Mouse (Mus musculus) macrophage (primary cell): ENCODE results near the gene Chkb. TPM values are rescaled to one million over a fixed set of nuclear protein-coding genes. Genes with fewer than 3 reads are reported as not detected.

Source experiments
- polyA plus RNA-seq: library from polyadenylated mRNA; stranded (reverse); fragments of 250-400 nt; gene quantifications from 3 replicates; pipeline ENCODE4 v1.2.4, GENCODE M21; 2018; ENCODE audit warnings: inconsistent platforms

The Chkb gene
- polyA plus RNA-seq, 1 experiment from 2014 or later: 36.7 TPM

Other genes with a start within 250 kb of the Chkb start
- 226 to 333 TPM (median 246 TPM) in 3 replicates for gene Plxnb2, start 249.1 kb downstream of the Chkb start, polyA plus RNA-seq
- 0.80 to 2.0 TPM (median 1.1 TPM) in 3 replicates for gene Dennd6b, start 233.4 kb downstream of the Chkb start, polyA plus RNA-seq
- 15.7 to 23.8 TPM (median 17.1 TPM) in 3 replicates for gene Ppp6r2, start 218.4 kb downstream of the Chkb start, polyA plus RNA-seq
- gene Sbf1, start 114.6 kb downstream of the Chkb start, polyA plus RNA-seq: 25.5 to 41.4 TPM (median 33.6 TPM) in 3 replicates
- gene Adm2, start 107.2 kb downstream of the Chkb start, polyA plus RNA-seq: not detected in 3 replicates
- gene Miox, start 95.5 kb downstream of the Chkb start, polyA plus RNA-seq: not detected in 3 replicates
- gene Lmf2, start 74.2 kb downstream of the Chkb start, polyA plus RNA-seq: 19.8 to 30.4 TPM (median 23.9 TPM) in 3 replicates
- 37.1 to 52.3 TPM (median 40.4 TPM) in 3 replicates for gene Ncaph2, start 74.2 kb downstream of the Chkb start, polyA plus RNA-seq
- 8.7 to 28.2 TPM (median 22.9 TPM) in 3 replicates for gene Sco2, start 56.1 kb downstream of the Chkb start, polyA plus RNA-seq
- 0.43 to 1.6 TPM (median 0.93 TPM) in 3 replicates for gene Tymp, start 52.9 kb downstream of the Chkb start, polyA plus RNA-seq
- gene Odf3b, start 50.6 kb downstream of the Chkb start, polyA plus RNA-seq: not detected in 3 replicates
- not detected in 3 replicates for gene Klhdc7b, start 45.0 kb downstream of the Chkb start, polyA plus RNA-seq
- gene Syce3, start 19.4 kb downstream of the Chkb start, polyA plus RNA-seq: not detected in 3 replicates
- gene Cpt1b, start 4.0 kb downstream of the Chkb start, polyA plus RNA-seq: 0.24 to 0.79 TPM in 2 of 3 replicates, not detected in the other
- 0.40 to 0.83 TPM (median 0.54 TPM) in 3 replicates for gene C730034F03Rik, start 319 bp downstream of the Chkb start, polyA plus RNA-seq
- 0.07 to 0.42 TPM in 2 of 3 replicates, not detected in the other for gene Gm44502, start 212 bp downstream of the Chkb start, polyA plus RNA-seq
- not detected in 3 replicates for gene Mapk8ip2, start 24.0 kb upstream of the Chkb start, polyA plus RNA-seq
- 18.4 to 33.2 TPM (median 20.7 TPM) in 3 replicates for gene Arsa, start 47.5 kb upstream of the Chkb start, polyA plus RNA-seq
- gene Shank3, start 69.7 kb upstream of the Chkb start, polyA plus RNA-seq: not detected in 3 replicates
- gene Acr, start 138.4 kb upstream of the Chkb start, polyA plus RNA-seq: not detected in 3 replicates
- 4.3 to 7.5 TPM (median 6.2 TPM) in 3 replicates for gene Rabl2, start 162.0 kb upstream of the Chkb start, polyA plus RNA-seq